Mouse (Mus musculus): Measurements from ENCODE around the gene Mon1b. TPM values are rescaled to one million over a fixed set of nuclear protein-coding genes. Genes with fewer than 3 reads are reported as not detected.

Mon1b gene
- 6.0 TPM in 2 replicates for polyA plus RNA-seq (2012; ENCODE audit: insufficient read depth, low replicate concordance)

GRCm38 (mm10) chr8:113634670-113635591 is at the start of gene Mon1b:
Gene Mon1b, plus strand, starts transcription at chr8:113635587.
- Histone ChIP-seq H3K9me3 (no peaks in the 10 kb centered on the region), H3K36me3 (replicated peaks; ENCODE audit: low read length) (peaks cover 28% of the 10 kb centered on the region), H3K4me1 (peaks cover 50% of the 10 kb centered on the region), H3K27me3 (replicated peaks) (no peaks in the 10 kb centered on the region), H3K4me3 (replicated peaks) (peak within 1 kb of the TSS; percentile 98)
- TF ChIP-seq FLI1 (IDR thresholded peaks at IDR 0.05; ENCODE audit: low read length) (no peak), GATA1 (IDR thresholded peaks at IDR 0.05; ENCODE audit: borderline replicate concordance, low read length) (no peak)

DNA sequence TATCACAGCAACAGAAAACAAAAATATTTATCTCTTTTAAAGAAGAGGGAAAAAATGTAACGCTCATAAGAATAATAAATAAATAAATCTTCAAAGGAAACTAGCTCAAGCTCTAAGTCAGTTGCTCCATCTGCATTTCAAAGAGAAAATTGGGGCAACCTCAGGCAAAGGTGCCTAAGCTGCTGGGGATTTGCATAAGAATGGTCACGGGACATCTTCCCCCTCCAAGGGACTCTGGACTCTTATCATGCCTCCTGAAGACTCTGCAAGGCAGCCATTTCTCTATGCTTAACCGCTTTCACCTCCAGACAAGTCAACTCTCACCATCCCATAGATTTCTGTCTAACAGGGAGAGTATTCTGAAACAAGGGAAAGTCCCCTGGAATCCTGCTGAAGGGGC is 37.0 kb upstream of the Mon1b start:
- no peaks in the 10 kb centered on the region for H3K4me1 ChIP-seq
- TF ChIP-seq FLI1 (IDR thresholded peaks at IDR 0.05; ENCODE audit: low read length) (no peak), GATA1 (IDR thresholded peaks at IDR 0.05; ENCODE audit: borderline replicate concordance, low read length) (no peak)
- H3K4me3 ChIP-seq (replicated peaks), result no peak overlapping the region
- no peaks in the 10 kb centered on the region for H3K27me3 ChIP-seq (replicated peaks)
- H3K36me3 ChIP-seq (replicated peaks; ENCODE audit: low read length), result no peaks in the 10 kb centered on the region
- H3K9me3 ChIP-seq, result peaks cover 36% of the 10 kb centered on the region

GRCm38 (mm10) chr8:113632634-113633033 is 2.8 kb upstream of the Mon1b start:
- H3K4me1 ChIP-seq, result peaks cover 31% of the 10 kb centered on the region
- no peak for TF ChIP-seq FLI1 (IDR thresholded peaks at IDR 0.05; ENCODE audit: low read length)
- no peak for TF ChIP-seq GATA1 (IDR thresholded peaks at IDR 0.05; ENCODE audit: borderline replicate concordance, low read length)

DNA sequence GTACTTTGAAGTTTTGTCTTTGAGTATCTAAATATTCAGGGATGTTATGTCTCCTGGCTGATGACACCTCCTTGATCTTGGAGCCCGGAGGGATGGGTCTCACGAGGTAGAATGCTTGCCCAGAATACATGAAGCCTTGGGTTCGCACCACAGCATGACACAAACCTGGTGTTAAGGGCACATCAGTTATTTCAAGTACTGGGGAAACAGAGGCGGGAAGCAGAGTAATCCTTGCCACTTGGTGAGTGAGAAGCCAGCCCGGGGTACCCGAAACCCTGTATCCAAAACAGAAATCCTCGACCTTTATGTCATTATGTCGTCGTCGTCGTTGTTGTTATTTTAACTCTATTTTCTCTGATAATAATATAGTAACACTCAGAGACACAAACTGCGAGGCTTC is 1.2 kb upstream of the Mon1b start:
- Histone ChIP-seq H3K9me3 (no peaks in the 10 kb centered on the region), H3K36me3 (replicated peaks; ENCODE audit: low read length) (peaks cover 20% of the 10 kb centered on the region), H3K4me3 (replicated peaks) (peak overlapping the region; percentile 98), H3K27me3 (replicated peaks) (no peaks in the 10 kb centered on the region), H3K4me1 (peaks cover 45% of the 10 kb centered on the region)
- TF ChIP-seq FLI1 (IDR thresholded peaks at IDR 0.05; ENCODE audit: low read length), result no peak
- TF ChIP-seq GATA1 (IDR thresholded peaks at IDR 0.05; ENCODE audit: borderline replicate concordance, low read length), result no peak

More at GRCm38 (mm10) chr8:113632634-113633033, 2.8 kb upstream of the Mon1b start:
- Histone ChIP-seq H3K9me3 (no peaks in the 10 kb centered on the region), H3K4me3 (replicated peaks) (no peak overlapping the region), H3K27me3 (replicated peaks) (no peaks in the 10 kb centered on the region), H3K36me3 (replicated peaks; ENCODE audit: low read length) (peaks cover 5% of the 10 kb centered on the region)

DNA sequence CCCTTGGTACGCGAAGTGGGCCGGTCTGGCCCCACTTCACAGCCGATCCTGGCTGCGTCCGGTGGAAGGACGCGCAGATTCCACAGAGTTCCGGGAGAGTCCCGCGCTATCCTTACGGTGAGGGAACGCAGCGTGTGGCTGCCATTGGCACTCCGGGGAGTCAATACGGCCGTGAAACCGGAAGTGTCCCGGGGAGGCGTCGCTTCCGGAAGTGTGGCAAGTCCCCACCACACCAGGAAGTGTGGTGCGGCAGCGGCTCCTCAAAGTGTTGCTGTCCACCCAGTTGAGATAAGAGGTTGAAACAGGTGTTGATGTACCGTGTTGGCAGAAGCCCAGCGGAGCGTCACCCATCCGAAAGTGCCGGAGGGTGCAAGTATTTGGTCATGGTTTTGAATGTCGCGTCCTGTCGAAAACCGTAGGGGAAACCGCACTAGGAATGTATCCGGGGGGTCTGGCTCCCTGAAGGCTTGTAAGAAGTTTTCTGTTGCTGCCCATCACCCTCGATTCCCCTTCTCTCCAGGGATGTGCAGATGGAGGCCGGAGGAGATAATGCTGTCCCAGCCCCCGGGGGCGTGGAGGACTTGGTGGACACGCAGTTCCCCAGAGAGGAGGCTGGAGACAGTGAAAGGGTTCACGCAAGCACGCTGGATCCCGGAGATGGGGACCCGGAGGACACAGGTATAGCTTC is 349 bp downstream of the Mon1b start:
- H3K9me3 ChIP-seq, result no peaks in the 10 kb centered on the region
- TF ChIP-seq GATA1 (IDR thresholded peaks at IDR 0.05; ENCODE audit: borderline replicate concordance, low read length), result peak; percentile 72; the same call in 2 of the 3 replicates
- TF ChIP-seq FLI1 (IDR thresholded peaks at IDR 0.05; ENCODE audit: low read length), result peak; percentile 98
- H3K4me1 ChIP-seq, result peaks cover 56% of the 10 kb centered on the region
- peak overlapping the region; percentile 98 for H3K4me3 ChIP-seq (replicated peaks)
- no peaks in the 10 kb centered on the region for H3K27me3 ChIP-seq (replicated peaks)
- peaks cover 36% of the 10 kb centered on the region for H3K36me3 ChIP-seq (replicated peaks; ENCODE audit: low read length)

- Histone ChIP-seq H3K27me3 (replicated peaks) (no peaks in the 10 kb centered on the region), H3K9me3 (no peaks in the 10 kb centered on the region), H3K4me1 (peaks cover 56% of the 10 kb centered on the region), H3K36me3 (replicated peaks; ENCODE audit: low read length) (peaks cover 41% of the 10 kb centered on the region), H3K4me3 (replicated peaks) (peak overlapping the region; percentile 98)
- TF ChIP-seq GATA1 (IDR thresholded peaks at IDR 0.05; ENCODE audit: borderline replicate concordance, low read length) (no peak), FLI1 (IDR thresholded peaks at IDR 0.05; ENCODE audit: low read length) (no peak)
Measured at GRCm38 (mm10) chr8:113636280-113636628, 867 bp downstream of the Mon1b start.

GRCm38 (mm10) chr8:113640357-113640756 is 5.0 kb downstream of the Mon1b start:
- Histone ChIP-seq H3K27me3 (replicated peaks) (no peaks in the 10 kb centered on the region), H3K4me1 (peaks cover 43% of the 10 kb centered on the region), H3K36me3 (replicated peaks; ENCODE audit: low read length) (peaks cover 70% of the 10 kb centered on the region), H3K4me3 (replicated peaks) (no peak overlapping the region), H3K9me3 (no peaks in the 10 kb centered on the region)
- TF ChIP-seq FLI1 (IDR thresholded peaks at IDR 0.05; ENCODE audit: low read length), result no peak
- TF ChIP-seq GATA1 (IDR thresholded peaks at IDR 0.05; ENCODE audit: borderline replicate concordance, low read length), result no peak

GRCm38 (mm10) chr8:113642926-113643325 is 7.5 kb downstream of the Mon1b start, which contains the start of gene Syce1l:
Gene Syce1l, plus strand, starts transcription at chr8:113643213.
- TF ChIP-seq FLI1 (IDR thresholded peaks at IDR 0.05; ENCODE audit: low read length), result no peak
- H3K36me3 ChIP-seq (replicated peaks; ENCODE audit: low read length), result peaks cover 62% of the 10 kb centered on the region
- no peaks in the 10 kb centered on the region for H3K27me3 ChIP-seq (replicated peaks)
- peaks cover 23% of the 10 kb centered on the region; the same call in 1 of the 2 replicates for H3K4me1 ChIP-seq
- no peaks in the 10 kb centered on the region for H3K9me3 ChIP-seq
- H3K4me3 ChIP-seq (replicated peaks), result no peak within 1 kb of the TSS

- H3K4me1 ChIP-seq, result peaks cover 19% of the 10 kb centered on the region; the same call in 1 of the 2 replicates
- TF ChIP-seq GATA1 (IDR thresholded peaks at IDR 0.05; ENCODE audit: borderline replicate concordance, low read length), result no peak
- no peak for TF ChIP-seq FLI1 (IDR thresholded peaks at IDR 0.05; ENCODE audit: low read length)
- H3K4me3 ChIP-seq (replicated peaks), result no peak overlapping the region
- peaks cover 2% of the 10 kb centered on the region for H3K27me3 ChIP-seq (replicated peaks)
- no peaks in the 10 kb centered on the region for H3K9me3 ChIP-seq
- peaks cover 55% of the 10 kb centered on the region for H3K36me3 ChIP-seq (replicated peaks; ENCODE audit: low read length)
Measured at GRCm38 (mm10) chr8:113643479-113644210, 8.3 kb downstream of the Mon1b start.

All from megakaryocyte, embryonic 14.5 days (primary cell).